In genomic region chr17:45563655-45564530, GRCm38 (mm10) we compare ENCODE assay signal across 8 mouse cellular contexts. TPM values are rescaled to one million over a fixed set of nuclear protein-coding genes. Genes with fewer than 3 reads are reported as not detected.
DNase-seq lines count a peak whose midpoint lies in the region; ATAC-seq lines count a peak whose summit lies in the region.

Gene Slc35b2, plus strand, starts transcription at chr17:45563874.

- peak; percentile 83 for ATAC-seq in megakaryocyte progenitor cell, adult 5-6 weeks (replicated peaks; ENCODE audit: poor library complexity)

- peak; percentile 97 for DNase-seq in ZHBTc4 (ENCODE audit: low read depth, low spot score)
- DNase-seq in embryo, embryonic 10 days (ENCODE audit: low spot score): peak; percentile 93
- peak; percentile 96 for DNase-seq in gastrocnemius, postnatal 10 days
- peak; percentile 92 for DNase-seq in induced T-regulatory cell, adult 2 months (ENCODE audit: low read depth)
- peak; percentile 87 to 96 for DNase-seq in left cerebral cortex, postnatal 10 days (ENCODE audit: extremely low spot score in 1 of 2, low spot score in 2 of 2)
- DNase-seq in right cerebral cortex, postnatal 10 days (ENCODE audit: low spot score in 2 of 2): peak; percentile 95
- peak; percentile 94 for DNase-seq in urinary bladder, postnatal 14 days (ENCODE audit: low spot score)

- intact Hi-C loops in left cerebral cortex, postnatal 10 days (cut with DNase I): loop anchor here (1.0 kb wide), 1 partner anchor 8 kb away; no protein-coding TSS in a partner anchor

RNA-seq across cellular contexts. Expression of gene Slc35b2, which starts in this region (rescaled TPM):
- 10 to 100 TPM; 29.9 to 39.3 TPM for total RNA-seq in gastrocnemius, postnatal 10 days (2021)
- 10 to 100 TPM; 43.8 to 46.7 TPM for total RNA-seq in left cerebral cortex, postnatal 10 days (2021)
- total RNA-seq in megakaryocyte progenitor cell, adult 5-6 weeks (2015): 80.2 and 85.9 TPM in 2 replicates
- 84.9 and 120 TPM in 2 replicates for total RNA-seq in megakaryocyte progenitor cell, adult 5-6 weeks (2017)

Comparison
In these comparisons a context has a peak if more than half of its experiments do, and no peak if none do; other contexts are left out.
1. Peak in every context shown above with its lines: DNase-seq and ATAC-seq.